Mouse (Mus musculus) retina, embryonic 14.5 days (tissue): Measurements from ENCODE around the gene Olfr642.

Source experiments
- DNase-seq: peaks from one replicate; pipeline ENCODE4 v3.0.0-alpha.2; 2015; ENCODE audit warnings: low spot score

Olfr642 gene

DNA sequence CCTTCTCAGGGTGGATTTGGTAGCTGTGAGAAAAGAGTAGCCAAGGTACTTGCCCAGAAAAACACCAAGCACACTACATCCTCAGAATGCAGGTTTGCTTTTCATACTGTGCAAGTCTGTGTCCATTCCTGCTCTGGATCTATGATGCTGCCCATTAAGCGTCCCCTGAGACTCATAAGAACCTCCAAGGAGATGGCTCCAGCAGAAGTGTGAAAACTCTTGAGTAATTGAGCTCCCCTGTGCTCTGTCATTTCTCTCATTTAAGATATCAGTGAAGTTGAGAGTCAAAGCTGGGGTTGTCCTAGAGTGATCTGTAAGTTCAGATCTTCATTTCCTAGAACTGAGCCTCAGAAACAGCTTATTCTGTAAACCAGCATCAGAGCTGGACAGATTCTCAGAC, at the start of gene Olfr642:
Gene Olfr642, minus strand, starts transcription at position 101 of the 400 bp plus-strand sequence.
- DNase-seq: no peak

DNA sequence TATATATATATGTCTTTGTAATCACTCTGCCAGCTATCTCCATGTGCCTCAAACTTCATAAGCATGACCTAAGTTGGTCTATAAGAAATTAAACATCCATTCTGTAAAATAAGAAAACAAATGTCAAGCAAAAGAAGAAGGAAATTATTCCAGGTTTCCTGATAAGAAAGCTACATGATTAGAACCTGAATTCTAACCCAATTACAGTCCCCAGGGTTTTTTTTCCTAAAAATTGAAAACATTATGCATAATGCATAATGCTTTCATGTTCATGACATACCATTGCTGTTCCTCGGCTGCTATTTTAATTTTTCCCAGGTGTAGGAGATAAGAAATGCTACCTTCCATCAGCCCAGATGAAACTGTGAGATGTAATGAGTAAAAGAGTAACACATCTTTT, 32.9 kb upstream of the Olfr642 start, which contains the start of gene Olfr645:
Gene Olfr645, minus strand, starts transcription at position 101 of the 400 bp plus-strand sequence.
- no peak for DNase-seq

GRCm38 (mm10) chr7:104071769-104072168, 19.3 kb upstream of the Olfr642 start, which contains the start of gene Olfr644:
TSS of gene Olfr644 (minus strand) at chr7:104071869.
- DNase-seq: peak; percentile 3

DNA sequence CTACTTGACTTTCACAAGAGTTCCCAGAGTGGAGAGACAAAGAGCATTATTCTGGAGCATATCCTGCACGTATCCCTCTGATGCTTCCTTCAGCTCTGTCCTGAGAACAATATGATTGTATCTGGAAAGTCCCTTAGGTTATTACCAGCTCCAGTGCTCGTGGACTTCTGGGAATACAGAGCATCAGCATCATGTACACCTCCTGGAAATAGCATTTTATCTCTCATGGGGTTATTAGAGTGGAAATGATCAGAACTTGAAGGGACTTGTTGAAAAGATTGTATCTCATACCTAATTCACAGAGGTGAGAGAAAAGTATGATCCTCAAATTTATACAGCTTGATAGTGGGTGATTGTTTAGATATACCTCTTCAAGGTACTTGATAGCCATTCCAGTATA, 8.9 kb upstream of the Olfr642 start, which contains the start of gene 4930516K23Rik:
Gene 4930516K23Rik, minus strand, starts transcription at position 101 of the 400 bp plus-strand sequence.
- DNase-seq: no peak

- DNase-seq: no peak
These were observed 6.7 kb upstream of the Olfr642 start for GRCm38 (mm10) chr7:104059215-104059614.

- no peak for DNase-seq
These were observed 1.7 kb downstream of the Olfr642 start for GRCm38 (mm10) chr7:104050745-104051144.

- no peak for DNase-seq
These were observed 17.3 kb downstream of the Olfr642 start, which contains the start of gene Olfr641 for GRCm38 (mm10) chr7:104035145-104035544. TSS of gene Olfr641 (plus strand) at chr7:104035445.

- no peak for DNase-seq
These were observed 25.5 kb downstream of the Olfr642 start for GRCm38 (mm10) chr7:104026978-104027377.

DNA sequence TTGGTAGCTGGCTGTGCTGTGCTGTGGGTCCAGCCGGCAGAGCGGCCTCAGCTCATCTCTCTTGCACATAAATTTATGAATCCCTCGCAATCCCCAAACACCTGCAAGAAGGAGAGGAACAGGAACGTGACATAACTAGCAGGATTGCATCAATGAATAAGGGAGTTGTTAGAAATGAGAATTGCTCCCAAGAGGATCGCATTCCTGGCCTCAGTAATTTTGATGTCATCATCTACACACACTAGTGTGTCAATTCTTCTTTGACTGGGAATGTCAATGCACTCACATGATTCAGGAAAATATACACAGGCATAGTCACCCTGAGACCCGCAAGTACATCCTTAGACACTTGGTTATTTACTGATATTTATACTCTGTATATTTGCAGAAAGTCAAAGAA, 27.0 kb downstream of the Olfr642 start, which contains the start of gene Olfr640:
Gene Olfr640, minus strand, starts transcription at position 101 of the 400 bp plus-strand sequence.
- DNase-seq: no peak

DNA sequence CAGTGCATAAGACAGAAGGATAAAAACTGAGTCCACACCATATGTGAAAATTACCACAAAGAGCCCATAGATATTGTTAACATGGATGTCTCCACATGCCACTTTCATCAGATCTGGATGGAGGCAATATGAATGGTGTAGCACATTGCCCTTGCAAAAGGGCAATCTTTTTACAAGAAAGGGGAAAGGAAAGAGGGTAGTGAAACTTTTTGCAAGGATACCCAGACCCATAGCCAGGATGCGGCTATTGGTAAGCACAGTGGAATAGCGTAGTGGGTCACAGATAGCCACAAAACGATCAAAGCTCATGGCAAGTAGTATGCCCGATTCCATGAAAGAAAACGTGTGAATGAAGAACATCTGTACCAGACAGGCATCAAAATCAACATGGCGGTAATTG, 30.8 kb downstream of the Olfr642 start:
- no peak for DNase-seq

- no peak for DNase-seq
These were observed 33.5 kb downstream of the Olfr642 start for GRCm38 (mm10) chr7:104018953-104019352.

DNA sequence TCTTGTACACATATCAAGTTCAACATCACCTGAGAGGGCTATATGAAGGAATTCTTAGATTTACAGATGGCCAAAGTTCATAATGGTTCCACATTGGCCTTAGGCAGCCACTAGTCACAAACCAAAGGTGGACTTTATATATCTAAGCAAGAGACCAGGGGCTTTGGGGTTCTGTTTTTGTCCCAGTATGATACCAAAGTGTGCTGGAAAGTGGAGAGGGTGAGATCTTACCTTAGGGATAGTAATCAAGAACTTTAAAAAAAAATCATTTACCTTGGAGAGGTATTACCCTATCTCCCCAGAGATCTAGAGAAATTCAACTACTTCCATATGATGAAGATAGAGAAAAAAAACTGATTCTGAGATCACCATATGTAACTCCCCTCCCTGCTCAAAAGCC, 35.3 kb downstream of the Olfr642 start, which contains the start of gene Olfr639:
Gene Olfr639, minus strand, starts transcription at position 101 of the 400 bp plus-strand sequence.
- DNase-seq: no peak

DNA sequence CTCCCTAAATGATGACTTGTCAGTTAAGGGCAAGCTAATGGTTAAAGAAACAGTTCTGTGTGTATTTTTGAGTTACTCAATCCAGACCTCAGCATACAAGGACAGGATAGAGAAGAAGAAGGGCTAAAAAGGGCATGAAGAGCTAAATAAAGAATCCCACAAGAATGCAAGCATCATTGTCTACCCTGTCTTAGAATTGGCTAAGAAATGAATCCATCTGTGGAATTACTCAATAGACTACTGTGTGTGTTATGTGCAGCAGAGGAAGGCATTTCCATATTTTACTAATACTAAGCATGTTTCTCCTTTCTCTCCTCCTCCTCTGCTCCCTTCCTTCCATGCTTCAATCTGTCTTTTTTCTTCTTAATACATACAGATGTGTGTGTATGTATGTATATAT, 53.3 kb downstream of the Olfr642 start:
- no peak for DNase-seq

GRCm38 (mm10) chr7:103998446-103998845, 54.0 kb downstream of the Olfr642 start, which contains the start of gene Olfr638:
TSS of gene Olfr638 (plus strand) at chr7:103998746.
- DNase-seq: no peak
